Mouse (Mus musculus): ENCODE data around the gene Gm15517. TPM values are rescaled to one million over a fixed set of nuclear protein-coding genes. Genes with fewer than 3 reads are reported as not detected.
"Not testable (repeated sequence)": the region's sequence is repeated elsewhere in the genome, so short reads cannot be mapped to it uniquely, and the experiment has no call there.

The Gm15517 gene
- polyA plus RNA-seq, 1 experiment from 2014 or later = not detected

- DNase-seq (ENCODE audit: low spot score) = no peak
- 65% methylated on average over 3 of the region's 3 CpGs for WGBS
- Histone ChIP-seq H3K27ac (ENCODE audit: low read depth, low read length) (no peak overlapping the region), H3K9ac (ENCODE audit: low read depth, low read length) (no peak overlapping the region), H3K9me3 (ENCODE audit: control insufficient read depth, low read length) (0 out of 2 replicates have a peak, but pooled peaks cover 4% of the 10 kb centered on the region), H3K4me1 (replicated peaks; ENCODE audit: control insufficient read depth, insufficient read depth, low read length) (no peaks in the 10 kb centered on the region), H3K36me3 (ENCODE audit: control insufficient read depth, insufficient read depth, low read length) (no peaks in the 10 kb centered on the region), H3K27me3 (replicated peaks; ENCODE audit: control insufficient read depth, insufficient read depth, low read length) (peaks cover 12% of the 10 kb centered on the region), H3K4me2 (no peak overlapping the region), H3K4me3 (ENCODE audit: low read depth, low read length) (no peak overlapping the region)
- ATAC-seq (replicated peaks; ENCODE audit: low FRiP score) = no peak
Measured at GRCm38 (mm10) chr7:44275546-44275945, 14.3 kb downstream of the Gm15517 start.

GRCm38 (mm10) chr7:44276461-44277249 lies 15.4 kb downstream of the Gm15517 start:
- DNase-seq (ENCODE audit: low spot score) (no peak), ATAC-seq (replicated peaks; ENCODE audit: low FRiP score) (no peak)
- Histone ChIP-seq H3K27me3 (replicated peaks; ENCODE audit: control insufficient read depth, insufficient read depth, low read length) (peaks cover 12% of the 10 kb centered on the region), H3K4me1 (replicated peaks; ENCODE audit: control insufficient read depth, insufficient read depth, low read length) (no peaks in the 10 kb centered on the region), H3K36me3 (ENCODE audit: control insufficient read depth, insufficient read depth, low read length) (no peaks in the 10 kb centered on the region), H3K27ac (ENCODE audit: low read depth, low read length) (no peak overlapping the region), H3K9ac (ENCODE audit: low read depth, low read length) (no peak overlapping the region), H3K4me3 (ENCODE audit: low read depth, low read length) (no peak overlapping the region), H3K4me2 (no peak overlapping the region), H3K9me3 (ENCODE audit: control insufficient read depth, low read length) (0 out of 2 replicates have a peak, but pooled peaks cover 4% of the 10 kb centered on the region)
- 64% methylated on average over 10 of the region's 10 CpGs for WGBS

- H3K4me2 ChIP-seq = no peak overlapping the region
- 0 out of 2 replicates have a peak, but pooled peaks cover 4% of the 10 kb centered on the region for H3K9me3 ChIP-seq (ENCODE audit: control insufficient read depth, low read length)
- no peaks in the 10 kb centered on the region for H3K4me1 ChIP-seq (replicated peaks; ENCODE audit: control insufficient read depth, insufficient read depth, low read length)
- WGBS = 46% methylated on average over 2 of the region's 2 CpGs
- no peak overlapping the region for H3K9ac ChIP-seq (ENCODE audit: low read depth, low read length)
- no peak overlapping the region for H3K27ac ChIP-seq (ENCODE audit: low read depth, low read length)
- H3K4me3 ChIP-seq (ENCODE audit: low read depth, low read length) = no peak overlapping the region
- no peak for ATAC-seq (replicated peaks; ENCODE audit: low FRiP score)
- peaks cover 12% of the 10 kb centered on the region for H3K27me3 ChIP-seq (replicated peaks; ENCODE audit: control insufficient read depth, insufficient read depth, low read length)
- H3K36me3 ChIP-seq (ENCODE audit: control insufficient read depth, insufficient read depth, low read length) = no peaks in the 10 kb centered on the region
- DNase-seq (ENCODE audit: low spot score) = no peak
Measured at GRCm38 (mm10) chr7:44277250-44277622, 16.0 kb downstream of the Gm15517 start.

- Histone ChIP-seq H3K4me3 (ENCODE audit: low read depth, low read length) (no peak overlapping the region), H3K9me3 (ENCODE audit: control insufficient read depth, low read length) (0 out of 2 replicates have a peak, but pooled peaks cover 4% of the 10 kb centered on the region), H3K9ac (ENCODE audit: low read depth, low read length) (no peak overlapping the region), H3K4me1 (replicated peaks; ENCODE audit: control insufficient read depth, insufficient read depth, low read length) (no peaks in the 10 kb centered on the region), H3K4me2 (no peak overlapping the region), H3K36me3 (ENCODE audit: control insufficient read depth, insufficient read depth, low read length) (no peaks in the 10 kb centered on the region), H3K27me3 (replicated peaks; ENCODE audit: control insufficient read depth, insufficient read depth, low read length) (no peaks in the 10 kb centered on the region; the same call in 1 of the 2 replicates), H3K27ac (ENCODE audit: low read depth, low read length) (no peak overlapping the region)
- WGBS = 43% methylated on average over 1 of the region's 1 CpGs
- ATAC-seq (replicated peaks; ENCODE audit: low FRiP score) (no peak), DNase-seq (ENCODE audit: low spot score) (no peak)
Measured at GRCm38 (mm10) chr7:44280959-44281358, 19.7 kb downstream of the Gm15517 start.

- no peak overlapping the region for H3K9ac ChIP-seq (ENCODE audit: low read depth, low read length)
- H3K27me3 ChIP-seq (replicated peaks; ENCODE audit: control insufficient read depth, insufficient read depth, low read length) = no peaks in the 10 kb centered on the region; the same call in 1 of the 2 replicates
- 0 out of 2 replicates have a peak, but pooled peaks cover 4% of the 10 kb centered on the region for H3K9me3 ChIP-seq (ENCODE audit: control insufficient read depth, low read length)
- H3K36me3 ChIP-seq (ENCODE audit: control insufficient read depth, insufficient read depth, low read length) = no peaks in the 10 kb centered on the region
- H3K27ac ChIP-seq (ENCODE audit: low read depth, low read length) = no peak overlapping the region
- H3K4me2 ChIP-seq = no peak overlapping the region
- DNase-seq (ENCODE audit: low spot score) (no peak), ATAC-seq (replicated peaks; ENCODE audit: low FRiP score) (no peak)
- no peaks in the 10 kb centered on the region for H3K4me1 ChIP-seq (replicated peaks; ENCODE audit: control insufficient read depth, insufficient read depth, low read length)
- WGBS = 82% methylated on average over 7 of the region's 7 CpGs
- H3K4me3 ChIP-seq (ENCODE audit: low read depth, low read length) = no peak overlapping the region
Measured at GRCm38 (mm10) chr7:44281586-44281985, 20.3 kb downstream of the Gm15517 start.

- Histone ChIP-seq H3K27ac (ENCODE audit: low read depth, low read length) (no peak overlapping the region), H3K36me3 (ENCODE audit: control insufficient read depth, insufficient read depth, low read length) (no peaks in the 10 kb centered on the region), H3K4me3 (ENCODE audit: low read depth, low read length) (no peak overlapping the region), H3K4me1 (replicated peaks; ENCODE audit: control insufficient read depth, insufficient read depth, low read length) (no peaks in the 10 kb centered on the region), H3K27me3 (replicated peaks; ENCODE audit: control insufficient read depth, insufficient read depth, low read length) (no peaks in the 10 kb centered on the region), H3K9ac (ENCODE audit: low read depth, low read length) (no peak overlapping the region), H3K9me3 (ENCODE audit: control insufficient read depth, low read length) (no peaks in the 10 kb centered on the region), H3K4me2 (no peak overlapping the region)
- 58% methylated on average over 7 of the region's 7 CpGs for WGBS
- DNase-seq (ENCODE audit: low spot score) = no peak
- ATAC-seq (replicated peaks; ENCODE audit: low FRiP score) = no peak
Measured at GRCm38 (mm10) chr7:44287760-44288159, 26.5 kb downstream of the Gm15517 start.

- H3K4me1 ChIP-seq (replicated peaks; ENCODE audit: control insufficient read depth, insufficient read depth, low read length) = no peaks in the 10 kb centered on the region
- DNase-seq (ENCODE audit: low spot score) (no peak), ATAC-seq (replicated peaks; ENCODE audit: low FRiP score) (no peak)
- H3K4me3 ChIP-seq (ENCODE audit: low read depth, low read length) = no peak overlapping the region
- H3K36me3 ChIP-seq (ENCODE audit: control insufficient read depth, insufficient read depth, low read length) = no peaks in the 10 kb centered on the region
- no peak overlapping the region for H3K9ac ChIP-seq (ENCODE audit: low read depth, low read length)
- no peaks in the 10 kb centered on the region for H3K27me3 ChIP-seq (replicated peaks; ENCODE audit: control insufficient read depth, insufficient read depth, low read length)
- H3K27ac ChIP-seq (ENCODE audit: low read depth, low read length) = no peak overlapping the region
- H3K4me2 ChIP-seq = no peak overlapping the region
- WGBS = 66% methylated on average over 4 of the region's 4 CpGs
- H3K9me3 ChIP-seq (ENCODE audit: control insufficient read depth, low read length) = no peaks in the 10 kb centered on the region
Measured at GRCm38 (mm10) chr7:44290986-44291385, 29.7 kb downstream of the Gm15517 start.

GRCm38 (mm10) chr7:44291418-44291817 lies 30.2 kb downstream of the Gm15517 start:
- H3K9ac ChIP-seq (ENCODE audit: low read depth, low read length) = no peak overlapping the region
- no peak overlapping the region for H3K4me3 ChIP-seq (ENCODE audit: low read depth, low read length)
- H3K36me3 ChIP-seq (ENCODE audit: control insufficient read depth, insufficient read depth, low read length) = no peaks in the 10 kb centered on the region
- no peak for ATAC-seq (replicated peaks; ENCODE audit: low FRiP score)
- WGBS = 50% methylated on average over 4 of the region's 4 CpGs
- no peaks in the 10 kb centered on the region for H3K4me1 ChIP-seq (replicated peaks; ENCODE audit: control insufficient read depth, insufficient read depth, low read length)
- H3K27me3 ChIP-seq (replicated peaks; ENCODE audit: control insufficient read depth, insufficient read depth, low read length) = no peaks in the 10 kb centered on the region
- no peak for DNase-seq (ENCODE audit: low spot score)
- H3K27ac ChIP-seq (ENCODE audit: low read depth, low read length) = no peak overlapping the region
- H3K9me3 ChIP-seq (ENCODE audit: control insufficient read depth, low read length) = no peaks in the 10 kb centered on the region
- no peak overlapping the region for H3K4me2 ChIP-seq

GRCm38 (mm10) chr7:44297501-44297900 lies 36.3 kb downstream of the Gm15517 start:
- WGBS = 70% methylated on average over 2 of the region's 2 CpGs

More at GRCm38 (mm10) chr7:44297501-44297900, 36.3 kb downstream of the Gm15517 start:
- H3K36me3 ChIP-seq (ENCODE audit: control insufficient read depth, insufficient read depth, low read length); H3K9ac ChIP-seq (ENCODE audit: low read depth, low read length); H3K4me2 ChIP-seq; H3K27ac ChIP-seq (ENCODE audit: low read depth, low read length); DNase-seq (ENCODE audit: low spot score); H3K4me3 ChIP-seq (ENCODE audit: low read depth, low read length); H3K4me1 ChIP-seq (replicated peaks; ENCODE audit: control insufficient read depth, insufficient read depth, low read length); ATAC-seq (replicated peaks; ENCODE audit: low FRiP score); H3K9me3 ChIP-seq (ENCODE audit: control insufficient read depth, low read length); H3K27me3 ChIP-seq (replicated peaks; ENCODE audit: control insufficient read depth, insufficient read depth, low read length): not testable (repeated sequence)

Data from liver, embryonic 11.5 days (tissue).